Mouse (Mus musculus): Measurements from ENCODE around the gene Ubac2. TPM values are rescaled to one million over a fixed set of nuclear protein-coding genes. Genes with fewer than 3 reads are reported as not detected.

Ubac2 gene
- polyA plus RNA-seq, 1 experiment from 2014 or later: 69.4 TPM

DNA sequence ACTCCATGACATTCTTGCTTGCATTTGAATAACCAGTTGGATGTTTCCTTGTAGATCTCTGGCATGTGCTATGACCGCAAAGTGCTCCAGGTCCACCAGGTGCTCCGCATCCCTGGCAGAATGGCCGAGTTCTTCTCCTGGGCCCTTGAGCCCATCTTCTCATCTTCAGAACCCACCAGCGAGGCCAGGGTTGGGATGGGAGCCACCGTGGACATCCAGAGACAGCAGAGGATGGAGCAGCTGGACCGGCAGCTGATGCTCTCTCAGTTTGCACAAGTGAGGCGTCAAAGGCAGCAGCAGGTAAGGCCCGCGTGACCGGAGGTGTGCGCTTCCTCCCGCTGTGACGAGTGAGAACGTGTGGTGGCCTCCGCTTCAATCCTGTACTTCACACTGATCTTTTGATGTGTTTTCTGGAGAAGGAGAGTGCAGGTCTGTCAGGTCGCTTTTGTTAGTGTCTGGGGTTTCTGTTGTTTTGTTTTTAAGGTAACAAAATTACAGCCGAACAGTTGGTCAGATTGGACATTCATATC is 115.8 kb downstream of the Ubac2 start:
- peaks cover 45% of the 10 kb centered on the region for H3K36me3 ChIP-seq
- 94% methylated on average over 17 of the region's 17 CpGs for WGBS
- H3K4me1 ChIP-seq (replicated peaks): no peaks in the 10 kb centered on the region
- H3K27me3 ChIP-seq (ENCODE audit: insufficient read depth, poor library complexity, severe bottlenecking): no peaks in the 10 kb centered on the region
- DNase-seq (ENCODE audit: low spot score): no peak
- no peak overlapping the region for H3K27ac ChIP-seq
- H3K4me3 ChIP-seq: no peak overlapping the region
- no peaks in the 10 kb centered on the region for H3K9me3 ChIP-seq

DNA sequence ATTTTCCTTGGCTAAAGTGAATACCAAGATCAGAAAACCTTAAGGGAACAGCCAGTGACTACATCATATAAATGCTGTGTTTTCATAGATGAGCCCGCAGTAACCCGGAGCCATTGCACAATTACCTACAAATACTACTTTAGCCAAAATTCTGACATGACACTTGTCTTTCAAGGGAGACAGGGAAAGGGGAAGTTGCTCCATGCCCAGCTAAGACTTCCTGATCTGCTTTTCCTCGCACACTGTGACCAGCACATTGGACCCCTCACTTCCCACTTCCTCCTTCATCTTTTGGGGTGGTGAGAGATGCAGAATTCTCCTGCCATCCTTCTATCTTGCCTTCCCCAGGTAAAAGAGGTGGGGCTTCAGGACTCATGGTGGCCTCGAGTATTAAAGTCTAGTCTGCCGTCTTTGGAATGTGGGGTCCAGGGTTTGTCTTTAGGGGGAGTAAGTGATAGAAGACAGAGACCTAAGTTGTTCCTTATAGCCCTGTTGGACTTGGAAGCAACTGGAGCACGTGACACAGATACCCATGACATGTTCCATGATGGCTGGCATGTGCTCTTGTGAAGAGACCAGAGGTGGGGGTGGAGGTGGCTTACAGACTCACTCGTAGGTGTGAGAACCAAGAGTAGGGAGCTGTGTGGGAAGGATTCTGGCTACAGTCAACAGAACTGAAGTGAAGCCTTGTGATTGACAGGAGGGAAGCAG is 116.6 kb downstream of the Ubac2 start:
- Histone ChIP-seq H3K4me3 (no peak overlapping the region), H3K9me3 (no peaks in the 10 kb centered on the region), H3K36me3 (peaks cover 44% of the 10 kb centered on the region), H3K27me3 (ENCODE audit: insufficient read depth, poor library complexity, severe bottlenecking) (no peaks in the 10 kb centered on the region), H3K4me1 (replicated peaks) (no peaks in the 10 kb centered on the region), H3K27ac (no peak overlapping the region)
- DNase-seq (ENCODE audit: low spot score): no peak
- 92% methylated on average over 7 of the region's 7 CpGs for WGBS

DNA sequence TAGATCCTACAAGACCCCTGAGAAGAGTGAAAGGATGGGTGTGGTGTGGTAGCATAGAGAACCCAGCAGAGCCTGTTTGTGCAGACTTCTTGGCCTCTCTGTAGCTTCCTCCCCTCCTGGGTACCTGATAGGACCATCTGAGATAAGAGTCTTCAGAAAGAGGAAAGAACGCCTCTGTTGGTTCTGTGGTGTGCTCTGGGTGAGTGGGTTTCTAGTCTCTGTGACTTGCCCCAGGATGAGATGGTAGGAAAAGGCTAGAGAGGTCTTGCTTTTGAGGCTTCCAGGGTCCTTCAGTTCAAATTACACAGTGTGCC is 117.1 kb downstream of the Ubac2 start:
- DNase-seq (ENCODE audit: low spot score): no peak
- 90% methylated on average over 1 of the region's 1 CpGs for WGBS
- peaks cover 45% of the 10 kb centered on the region for H3K36me3 ChIP-seq
- no peak overlapping the region for H3K4me3 ChIP-seq
- H3K27me3 ChIP-seq (ENCODE audit: insufficient read depth, poor library complexity, severe bottlenecking): no peaks in the 10 kb centered on the region
- no peak overlapping the region for H3K27ac ChIP-seq
- H3K4me1 ChIP-seq (replicated peaks): no peaks in the 10 kb centered on the region
- no peaks in the 10 kb centered on the region for H3K9me3 ChIP-seq

DNA sequence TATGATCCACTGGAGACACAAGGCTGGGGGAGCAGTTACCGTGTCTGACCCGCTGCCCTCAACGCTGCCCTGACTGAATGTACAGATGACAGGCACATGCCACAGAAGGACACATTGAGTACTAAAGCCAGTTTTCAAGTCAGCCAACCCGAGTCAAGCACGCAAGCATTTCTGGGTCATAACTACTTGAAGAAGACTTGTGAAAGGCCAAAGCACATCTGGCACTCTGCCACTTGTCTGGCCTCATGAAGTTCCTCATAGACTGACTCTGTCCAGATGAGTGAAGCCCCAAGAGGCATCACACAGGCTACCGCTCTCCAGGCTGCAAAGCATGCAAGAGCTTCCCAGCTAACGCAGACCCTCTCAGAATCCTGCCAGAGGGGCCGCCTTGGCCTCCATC is 118.4 kb downstream of the Ubac2 start:
- H3K4me1 ChIP-seq (replicated peaks): no peaks in the 10 kb centered on the region
- no peak overlapping the region for H3K27ac ChIP-seq
- no peak for DNase-seq (ENCODE audit: low spot score)
- no peaks in the 10 kb centered on the region for H3K9me3 ChIP-seq
- WGBS: 93% methylated on average over 8 of the region's 8 CpGs
- H3K4me3 ChIP-seq: no peak overlapping the region
- no peaks in the 10 kb centered on the region for H3K27me3 ChIP-seq (ENCODE audit: insufficient read depth, poor library complexity, severe bottlenecking)
- peaks cover 45% of the 10 kb centered on the region for H3K36me3 ChIP-seq

DNA sequence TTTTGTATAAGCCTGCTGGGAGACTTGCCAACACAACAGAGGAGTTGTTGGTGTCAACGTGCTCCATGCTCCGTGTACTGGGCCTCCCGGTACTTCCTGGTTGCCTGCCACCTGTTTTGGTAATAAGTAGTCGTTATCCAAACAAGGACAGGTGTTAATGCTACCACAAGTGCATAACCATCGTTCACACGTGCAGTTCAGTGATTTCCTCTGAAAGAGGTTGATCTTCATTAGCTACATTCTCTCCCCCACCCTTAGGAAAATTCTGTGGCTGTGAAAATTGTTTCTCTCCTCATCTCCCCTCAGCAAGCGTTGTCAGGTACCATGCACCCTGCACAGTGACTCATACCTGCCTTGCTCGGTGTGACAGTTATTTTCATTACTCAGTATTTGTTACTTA is 121.0 kb downstream of the Ubac2 start:
- Histone ChIP-seq H3K27me3 (ENCODE audit: insufficient read depth, poor library complexity, severe bottlenecking) (no peaks in the 10 kb centered on the region), H3K4me1 (replicated peaks) (no peaks in the 10 kb centered on the region), H3K9me3 (no peaks in the 10 kb centered on the region), H3K36me3 (peaks cover 39% of the 10 kb centered on the region), H3K27ac (no peak overlapping the region), H3K4me3 (no peak overlapping the region)
- 92% methylated on average over 8 of the region's 8 CpGs for WGBS
- DNase-seq (ENCODE audit: low spot score): no peak

DNA sequence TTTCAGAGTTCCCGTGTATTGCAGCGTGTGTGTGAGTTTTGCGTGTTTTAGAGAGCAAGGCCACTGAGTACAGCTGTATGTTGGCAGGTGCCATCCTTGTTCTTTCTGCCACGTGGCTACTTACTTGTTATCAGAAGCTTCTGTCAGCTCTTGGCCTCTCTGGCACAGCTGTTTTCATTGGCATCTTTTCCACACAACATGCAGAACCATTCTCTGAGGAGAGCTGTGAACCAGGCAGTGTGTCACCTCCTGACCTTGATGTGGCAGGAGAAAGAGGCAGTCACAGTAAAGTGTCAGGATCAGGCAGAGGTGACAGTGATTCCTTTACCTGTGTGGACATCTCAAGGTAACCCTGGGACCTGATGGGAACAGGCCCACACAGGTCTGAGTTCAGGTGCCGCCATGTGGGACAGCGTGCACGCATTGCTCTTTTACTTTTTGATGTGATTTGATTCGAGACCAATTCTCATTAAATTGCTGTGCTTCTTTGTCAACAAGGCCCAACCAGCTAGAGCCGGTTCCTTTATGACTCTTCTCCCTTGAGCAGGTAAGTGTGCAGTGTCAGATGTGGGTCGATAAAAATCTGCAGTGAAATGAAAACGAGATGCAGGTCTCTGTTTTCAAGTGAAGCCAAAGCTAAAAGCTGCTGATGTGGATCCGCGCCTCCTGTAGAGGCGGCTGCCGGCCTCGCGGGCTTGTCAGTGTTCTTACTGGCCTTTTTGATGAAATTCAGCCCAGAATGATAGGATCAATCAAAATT is 122.1 kb downstream of the Ubac2 start:
- H3K4me3 ChIP-seq: no peak overlapping the region
- no peak for DNase-seq (ENCODE audit: low spot score)

DNA sequence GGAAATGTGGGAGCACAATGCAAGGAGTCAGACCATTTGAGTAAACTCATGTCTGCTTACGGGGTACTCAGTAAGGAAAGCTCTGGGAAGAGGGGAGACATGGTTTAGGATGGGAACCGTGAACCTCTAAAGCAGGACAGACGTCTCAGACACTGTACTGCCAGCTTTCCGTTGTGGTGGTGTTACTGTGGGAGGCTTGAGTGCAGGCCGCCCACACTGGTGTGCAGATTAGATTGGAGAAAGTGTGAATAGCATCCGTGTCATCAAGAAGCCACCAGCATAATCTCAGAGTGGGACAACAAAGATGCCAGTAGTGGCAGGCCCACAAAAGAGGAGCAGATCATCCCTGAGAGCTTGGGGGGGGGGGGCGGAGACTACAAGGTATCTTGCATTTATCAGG is 123.8 kb downstream of the Ubac2 start:
- 96% methylated on average over 7 of the region's 7 CpGs for WGBS
- Histone ChIP-seq H3K9me3 (no peaks in the 10 kb centered on the region), H3K4me3 (no peak overlapping the region), H3K36me3 (peaks cover 14% of the 10 kb centered on the region), H3K27ac (no peak overlapping the region), H3K27me3 (ENCODE audit: insufficient read depth, poor library complexity, severe bottlenecking) (no peaks in the 10 kb centered on the region), H3K4me1 (replicated peaks) (no peaks in the 10 kb centered on the region)
- no peak for DNase-seq (ENCODE audit: low spot score)

More for the DNA sequence above, 122.1 kb downstream of the Ubac2 start:
- Histone ChIP-seq H3K9me3 (no peaks in the 10 kb centered on the region), H3K4me1 (replicated peaks) (no peaks in the 10 kb centered on the region), H3K27ac (no peak overlapping the region), H3K27me3 (ENCODE audit: insufficient read depth, poor library complexity, severe bottlenecking) (no peaks in the 10 kb centered on the region), H3K36me3 (peaks cover 30% of the 10 kb centered on the region)
- 93% methylated on average over 17 of the region's 17 CpGs for WGBS

DNA sequence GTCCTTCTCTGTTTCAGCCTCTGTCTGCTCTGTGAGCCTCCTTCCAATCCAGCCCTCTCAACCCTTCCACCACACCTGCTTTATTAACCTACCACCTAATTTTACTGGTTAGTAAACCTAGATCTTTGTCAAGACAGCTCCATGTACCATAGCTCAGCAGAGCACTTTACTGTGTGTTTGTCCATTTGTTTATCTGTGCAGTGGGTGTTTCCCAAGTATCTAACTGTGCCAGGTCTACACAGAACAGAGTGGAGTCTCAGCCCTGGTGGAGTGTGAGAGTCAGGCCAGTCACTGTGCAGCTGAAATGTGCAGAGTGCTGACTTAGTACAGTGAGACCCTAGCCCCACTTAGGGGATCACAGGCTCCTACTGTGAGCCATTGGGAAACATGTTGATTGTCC is 125.4 kb downstream of the Ubac2 start:
- H3K27me3 ChIP-seq (ENCODE audit: insufficient read depth, poor library complexity, severe bottlenecking): no peaks in the 10 kb centered on the region
- peaks cover 8% of the 10 kb centered on the region for H3K36me3 ChIP-seq
- no peaks in the 10 kb centered on the region for H3K9me3 ChIP-seq
- no peak for DNase-seq (ENCODE audit: low spot score)
- no peak overlapping the region for H3K27ac ChIP-seq
- no peaks in the 10 kb centered on the region for H3K4me1 ChIP-seq (replicated peaks)
- H3K4me3 ChIP-seq: no peak overlapping the region

DNA sequence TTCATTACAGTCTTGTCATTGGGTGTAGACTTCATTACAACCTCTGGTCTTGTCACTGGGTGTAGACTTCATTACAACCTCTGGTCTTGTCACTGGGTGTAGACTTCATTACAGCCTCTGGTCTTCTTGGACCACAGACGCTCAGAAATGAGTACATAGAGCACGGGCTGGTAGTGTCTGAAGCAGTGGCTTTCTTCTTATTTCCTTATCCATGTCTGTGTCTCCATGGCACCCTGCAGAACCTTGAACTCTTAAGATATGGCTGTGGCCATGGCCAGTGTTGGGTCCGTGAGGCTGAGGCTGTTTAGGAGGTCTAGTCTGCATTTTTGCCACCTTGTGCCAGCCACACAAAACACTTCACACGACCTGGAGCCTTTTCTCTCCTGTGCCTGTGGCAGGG is 129.8 kb downstream of the Ubac2 start:
- Histone ChIP-seq H3K9me3 (no peaks in the 10 kb centered on the region), H3K4me3 (no peak overlapping the region), H3K36me3 (peaks cover 35% of the 10 kb centered on the region), H3K27me3 (ENCODE audit: insufficient read depth, poor library complexity, severe bottlenecking) (no peaks in the 10 kb centered on the region), H3K4me1 (replicated peaks) (0 out of 2 replicates have a peak, but pooled peaks cover 4% of the 10 kb centered on the region), H3K27ac (no peak overlapping the region)
- DNase-seq (ENCODE audit: low spot score): no peak
- 89% methylated on average over 4 of the region's 4 CpGs for WGBS

DNA sequence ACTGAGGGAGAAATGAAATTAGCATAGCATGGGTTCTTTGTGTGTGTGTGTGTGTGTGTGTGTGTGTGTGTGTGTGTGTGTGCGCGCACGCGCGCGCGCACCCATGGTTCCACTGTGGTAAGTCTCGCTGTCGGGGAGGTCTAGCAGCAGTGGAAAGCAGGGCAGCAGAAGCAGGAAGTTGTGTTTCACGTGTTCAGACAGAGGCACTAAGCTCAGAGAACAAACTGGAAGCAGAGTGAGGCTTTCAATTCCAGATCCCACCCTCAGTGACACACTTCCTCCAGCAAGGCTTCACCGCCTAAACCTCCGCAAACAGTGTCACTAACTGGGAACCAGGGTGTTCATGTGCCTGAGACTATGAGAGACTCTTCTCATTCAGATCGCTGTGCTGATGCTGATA is 131.1 kb downstream of the Ubac2 start:
- no peak overlapping the region for H3K4me3 ChIP-seq
- no peaks in the 10 kb centered on the region for H3K9me3 ChIP-seq
- H3K36me3 ChIP-seq: peaks cover 47% of the 10 kb centered on the region
- H3K27ac ChIP-seq: no peak overlapping the region
- no peaks in the 10 kb centered on the region for H3K27me3 ChIP-seq (ENCODE audit: insufficient read depth, poor library complexity, severe bottlenecking)
- WGBS: 95% methylated on average over 13 of the region's 13 CpGs
- DNase-seq (ENCODE audit: low spot score): no peak
- 0 out of 2 replicates have a peak, but pooled peaks cover 4% of the 10 kb centered on the region for H3K4me1 ChIP-seq (replicated peaks)

DNA sequence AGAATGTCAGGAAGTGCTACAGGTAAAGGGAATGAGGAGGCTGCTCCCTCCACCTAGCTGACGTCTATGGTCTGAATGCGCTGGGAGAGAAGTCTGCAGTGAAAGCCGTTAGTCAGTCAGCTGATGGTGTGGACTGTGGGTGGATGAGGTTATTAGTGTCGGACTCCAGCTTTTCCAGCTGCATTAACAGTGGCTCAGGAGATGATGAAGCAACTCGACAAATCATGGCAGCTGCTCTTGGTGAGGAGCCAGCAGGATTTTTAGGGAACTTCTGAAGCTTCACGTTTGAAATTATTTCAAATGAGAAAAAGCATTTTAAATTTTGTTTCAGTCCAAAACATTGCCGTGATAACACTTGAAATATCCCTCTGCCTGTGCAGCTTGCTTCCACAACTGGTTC is 131.9 kb downstream of the Ubac2 start:
- Histone ChIP-seq H3K4me3 (no peak overlapping the region), H3K27me3 (ENCODE audit: insufficient read depth, poor library complexity, severe bottlenecking) (no peaks in the 10 kb centered on the region), H3K36me3 (peaks cover 49% of the 10 kb centered on the region), H3K27ac (no peak overlapping the region), H3K4me1 (replicated peaks) (0 out of 2 replicates have a peak, but pooled peaks cover 4% of the 10 kb centered on the region), H3K9me3 (no peaks in the 10 kb centered on the region)
- WGBS: 86% methylated on average over 7 of the region's 7 CpGs
- DNase-seq (ENCODE audit: low spot score): no peak

DNA sequence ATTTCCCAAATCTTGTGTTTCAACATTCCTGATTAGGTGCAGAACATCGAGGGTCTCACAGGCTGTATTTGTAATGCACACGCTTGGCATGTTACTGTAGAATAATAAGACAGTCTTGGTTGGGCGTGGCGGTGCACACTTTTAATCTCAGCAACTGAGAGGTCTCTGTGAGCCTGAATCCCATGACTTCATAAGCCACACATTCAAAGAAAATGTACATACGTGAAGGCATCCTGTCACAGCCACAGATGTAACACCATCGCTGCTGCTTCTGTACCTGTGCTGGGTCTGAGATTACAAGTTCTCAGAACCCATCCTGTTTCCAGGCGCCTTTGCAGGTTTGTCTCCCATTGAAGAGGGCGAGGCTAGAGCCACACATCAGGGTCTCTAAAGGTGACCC is 133.3 kb downstream of the Ubac2 start:
- no peak overlapping the region for H3K27ac ChIP-seq
- DNase-seq (ENCODE audit: low spot score): no peak
- peaks cover 55% of the 10 kb centered on the region for H3K36me3 ChIP-seq
- no peaks in the 10 kb centered on the region for H3K9me3 ChIP-seq
- H3K4me3 ChIP-seq: no peak overlapping the region
- H3K27me3 ChIP-seq (ENCODE audit: insufficient read depth, poor library complexity, severe bottlenecking): no peaks in the 10 kb centered on the region
- WGBS: 94% methylated on average over 8 of the region's 8 CpGs
- 0 out of 2 replicates have a peak, but pooled peaks cover 4% of the 10 kb centered on the region for H3K4me1 ChIP-seq (replicated peaks)

DNA sequence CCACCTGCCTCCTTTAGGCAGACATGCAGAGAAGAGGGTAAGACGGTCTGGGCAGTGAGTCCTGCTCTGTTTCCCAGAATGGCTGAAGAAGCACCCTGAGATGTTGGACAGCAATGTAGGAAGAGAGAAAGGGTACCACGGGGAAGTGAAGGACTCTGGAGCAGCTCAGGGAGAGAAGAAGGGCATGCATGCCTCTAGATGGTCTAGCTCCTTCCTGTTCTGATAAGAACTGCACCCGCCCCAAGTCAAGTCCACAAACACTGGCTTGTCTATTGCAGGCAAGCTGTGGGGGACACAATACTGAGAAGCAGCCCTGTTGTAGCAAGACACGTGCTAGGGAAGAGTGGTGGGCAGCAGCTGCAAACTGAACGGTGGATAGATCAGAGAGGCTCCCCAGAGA is 133.8 kb downstream of the Ubac2 start:
- no peak for DNase-seq (ENCODE audit: low spot score)
- H3K9me3 ChIP-seq: no peaks in the 10 kb centered on the region
- H3K4me3 ChIP-seq: no peak overlapping the region
- peaks cover 55% of the 10 kb centered on the region for H3K36me3 ChIP-seq
- WGBS: 82% methylated on average over 5 of the region's 5 CpGs
- H3K27ac ChIP-seq: no peak overlapping the region
- H3K27me3 ChIP-seq (ENCODE audit: insufficient read depth, poor library complexity, severe bottlenecking): no peaks in the 10 kb centered on the region
- 0 out of 2 replicates have a peak, but pooled peaks cover 4% of the 10 kb centered on the region for H3K4me1 ChIP-seq (replicated peaks)

Measured in hindbrain, embryonic 10.5 days (tissue).